Mouse (Mus musculus): Measurements from ENCODE around the gene Atad5. TPM values are rescaled to one million over a fixed set of nuclear protein-coding genes. Genes with fewer than 3 reads are reported as not detected.

Gene Atad5
- polyA plus RNA-seq, 1 experiment = 0.47 TPM

- peaks cover 60% of the 10 kb centered on the region for H3K4me1 ChIP-seq
- peak overlapping the region; percentile 31 for H3K4me3 ChIP-seq (replicated peaks)
- no peaks in the 10 kb centered on the region for H3K9me3 ChIP-seq
- peaks cover 38% of the 10 kb centered on the region for H3K36me3 ChIP-seq (replicated peaks; ENCODE audit: low read length)
- TF ChIP-seq GATA1 (IDR thresholded peaks at IDR 0.05; ENCODE audit: borderline replicate concordance, low read length) = no peak
- no peak for TF ChIP-seq FLI1 (IDR thresholded peaks at IDR 0.05; ENCODE audit: low read length)
- H3K27me3 ChIP-seq (replicated peaks) = no peaks in the 10 kb centered on the region
Observed at GRCm38 (mm10) chr11:80067558-80067957, 21.6 kb upstream of the Atad5 start.

- Histone ChIP-seq H3K4me3 (replicated peaks) (no peak overlapping the region), H3K36me3 (replicated peaks; ENCODE audit: low read length) (peaks cover 33% of the 10 kb centered on the region), H3K9me3 (no peaks in the 10 kb centered on the region), H3K4me1 (peaks cover 78% of the 10 kb centered on the region), H3K27me3 (replicated peaks) (no peaks in the 10 kb centered on the region)
- no peak for TF ChIP-seq GATA1 (IDR thresholded peaks at IDR 0.05; ENCODE audit: borderline replicate concordance, low read length)
- TF ChIP-seq FLI1 (IDR thresholded peaks at IDR 0.05; ENCODE audit: low read length) = no peak
Observed at GRCm38 (mm10) chr11:80069815-80070214, 19.4 kb upstream of the Atad5 start.

GRCm38 (mm10) chr11:80071039-80071438, 18.2 kb upstream of the Atad5 start:
- Histone ChIP-seq H3K4me1 (peaks cover 75% of the 10 kb centered on the region), H3K9me3 (no peaks in the 10 kb centered on the region), H3K4me3 (replicated peaks) (peak overlapping the region; percentile 67), H3K27me3 (replicated peaks) (no peaks in the 10 kb centered on the region), H3K36me3 (replicated peaks; ENCODE audit: low read length) (peaks cover 28% of the 10 kb centered on the region)
- TF ChIP-seq FLI1 (IDR thresholded peaks at IDR 0.05; ENCODE audit: low read length) = no peak
- no peak for TF ChIP-seq GATA1 (IDR thresholded peaks at IDR 0.05; ENCODE audit: borderline replicate concordance, low read length)

DNA sequence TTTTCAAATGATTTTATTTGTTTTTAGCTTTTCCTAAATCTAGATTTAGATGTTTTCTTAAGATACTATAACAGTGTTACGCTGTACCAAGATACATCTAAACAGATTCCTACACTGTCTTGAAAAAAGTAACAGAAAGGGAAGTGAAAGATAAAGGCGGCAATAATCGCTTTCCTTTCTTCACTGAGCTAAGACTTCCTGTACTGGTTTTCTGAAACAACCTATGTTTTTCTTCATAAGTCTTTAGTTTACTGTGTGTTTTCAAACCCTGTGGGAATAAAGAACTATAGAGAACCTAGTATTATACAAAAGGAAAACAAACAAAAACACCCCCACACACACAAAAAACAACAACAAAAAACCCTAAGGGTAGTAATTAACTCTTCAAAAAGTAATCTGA, 16.8 kb upstream of the Atad5 start:
- H3K36me3 ChIP-seq (replicated peaks; ENCODE audit: low read length) = peaks cover 34% of the 10 kb centered on the region
- TF ChIP-seq FLI1 (IDR thresholded peaks at IDR 0.05; ENCODE audit: low read length) = no peak
- no peak for TF ChIP-seq GATA1 (IDR thresholded peaks at IDR 0.05; ENCODE audit: borderline replicate concordance, low read length)
- no peaks in the 10 kb centered on the region for H3K9me3 ChIP-seq
- no peaks in the 10 kb centered on the region for H3K27me3 ChIP-seq (replicated peaks)
- H3K4me3 ChIP-seq (replicated peaks) = no peak overlapping the region
- H3K4me1 ChIP-seq = peaks cover 82% of the 10 kb centered on the region

GRCm38 (mm10) chr11:80075608-80076277, 13.5 kb upstream of the Atad5 start:
- H3K9me3 ChIP-seq = no peaks in the 10 kb centered on the region
- no peak overlapping the region for H3K4me3 ChIP-seq (replicated peaks)
- H3K36me3 ChIP-seq (replicated peaks; ENCODE audit: low read length) = peaks cover 34% of the 10 kb centered on the region
- H3K27me3 ChIP-seq (replicated peaks) = no peaks in the 10 kb centered on the region
- TF ChIP-seq GATA1 (IDR thresholded peaks at IDR 0.05; ENCODE audit: borderline replicate concordance, low read length) (no peak), FLI1 (IDR thresholded peaks at IDR 0.05; ENCODE audit: low read length) (no peak)
- H3K4me1 ChIP-seq = peaks cover 71% of the 10 kb centered on the region

GRCm38 (mm10) chr11:80077784-80078545, 11.2 kb upstream of the Atad5 start:
- H3K4me3 ChIP-seq (replicated peaks) = peak overlapping the region; percentile 88
- no peak for TF ChIP-seq GATA1 (IDR thresholded peaks at IDR 0.05; ENCODE audit: borderline replicate concordance, low read length)
- TF ChIP-seq FLI1 (IDR thresholded peaks at IDR 0.05; ENCODE audit: low read length) = no peak
- peaks cover 30% of the 10 kb centered on the region for H3K36me3 ChIP-seq (replicated peaks; ENCODE audit: low read length)
- H3K4me1 ChIP-seq = peaks cover 61% of the 10 kb centered on the region
- no peaks in the 10 kb centered on the region for H3K9me3 ChIP-seq
- H3K27me3 ChIP-seq (replicated peaks) = no peaks in the 10 kb centered on the region

GRCm38 (mm10) chr11:80078831-80079230, 10.4 kb upstream of the Atad5 start:
- Histone ChIP-seq H3K4me3 (replicated peaks) (peak overlapping the region; percentile 88), H3K4me1 (peaks cover 57% of the 10 kb centered on the region)

GRCm38 (mm10) chr11:80079751-80080150, 9.4 kb upstream of the Atad5 start:
- peak overlapping the region; percentile 96 for H3K4me3 ChIP-seq (replicated peaks)
- peaks cover 8% of the 10 kb centered on the region for H3K9me3 ChIP-seq
- peaks cover 26% of the 10 kb centered on the region for H3K36me3 ChIP-seq (replicated peaks; ENCODE audit: low read length)
- no peaks in the 10 kb centered on the region for H3K27me3 ChIP-seq (replicated peaks)
- TF ChIP-seq FLI1 (IDR thresholded peaks at IDR 0.05; ENCODE audit: low read length) = no peak
- TF ChIP-seq GATA1 (IDR thresholded peaks at IDR 0.05; ENCODE audit: borderline replicate concordance, low read length) = no peak
- H3K4me1 ChIP-seq = peaks cover 50% of the 10 kb centered on the region

More at GRCm38 (mm10) chr11:80078831-80079230, 10.4 kb upstream of the Atad5 start:
- Histone ChIP-seq H3K36me3 (replicated peaks; ENCODE audit: low read length) (peaks cover 34% of the 10 kb centered on the region), H3K27me3 (replicated peaks) (no peaks in the 10 kb centered on the region), H3K9me3 (peaks cover 8% of the 10 kb centered on the region)
- TF ChIP-seq FLI1 (IDR thresholded peaks at IDR 0.05; ENCODE audit: low read length) (no peak), GATA1 (IDR thresholded peaks at IDR 0.05; ENCODE audit: borderline replicate concordance, low read length) (no peak)

GRCm38 (mm10) chr11:80080381-80080825, 8.8 kb upstream of the Atad5 start:
- peaks cover 8% of the 10 kb centered on the region for H3K9me3 ChIP-seq
- H3K36me3 ChIP-seq (replicated peaks; ENCODE audit: low read length) = peaks cover 24% of the 10 kb centered on the region
- peak overlapping the region; percentile 96 for H3K4me3 ChIP-seq (replicated peaks)
- H3K27me3 ChIP-seq (replicated peaks) = no peaks in the 10 kb centered on the region
- peaks cover 55% of the 10 kb centered on the region for H3K4me1 ChIP-seq
- no peak for TF ChIP-seq GATA1 (IDR thresholded peaks at IDR 0.05; ENCODE audit: borderline replicate concordance, low read length)
- TF ChIP-seq FLI1 (IDR thresholded peaks at IDR 0.05; ENCODE audit: low read length) = no peak
